Mouse (Mus musculus): ENCODE results near the gene Gm13698. TPM values are rescaled to one million over a fixed set of nuclear protein-coding genes. Genes with fewer than 3 reads are reported as not detected.
"Not testable (repeated sequence)": the region's sequence is repeated elsewhere in the genome, so short reads cannot be mapped to it uniquely, and the experiment has no call there.

The Gm13698 gene
- polyA plus RNA-seq, 1 experiment from 2014 or later: not detected

- WGBS: 100% methylated on average over 3 of the region's 3 CpGs
- not testable (repeated sequence) for ATAC-seq; H3K27me3 ChIP-seq (replicated peaks); H3K4me2 ChIP-seq (replicated peaks); H3K4me1 ChIP-seq (replicated peaks); H3K4me3 ChIP-seq (replicated peaks); H3K36me3 ChIP-seq; H3K9ac ChIP-seq; H3K9me3 ChIP-seq; H3K27ac ChIP-seq
Observed at GRCm38 (mm10) chr2:83994526-83994925, 39.0 kb downstream of the Gm13698 start.

Other genes with a start within 250 kb of the Gm13698 start
- 61.3 and 76.7 TPM in 2 replicates for gene Itgav, start 231.3 kb upstream of the Gm13698 start, polyA plus RNA-seq (2015; fragmentation: Nextera tagmentation; extraction: Ambion mirVana)
- 8.9 and 9.3 TPM in 2 replicates for gene Fam171b, start 143.1 kb upstream of the Gm13698 start, polyA plus RNA-seq (2015; fragmentation: Nextera tagmentation; extraction: Ambion mirVana)
- gene Zswim2, start 14.5 kb upstream of the Gm13698 start, polyA plus RNA-seq (2015; fragmentation: Nextera tagmentation; extraction: Ambion mirVana): not detected in 2 replicates
- not detected in 2 replicates for gene Gm13693, start 5.8 kb downstream of the Gm13698 start, polyA plus RNA-seq (2015; fragmentation: Nextera tagmentation; extraction: Ambion mirVana)
- gene Gm13695, start 11.6 kb downstream of the Gm13698 start, polyA plus RNA-seq (2015; fragmentation: Nextera tagmentation; extraction: Ambion mirVana): not detected in 2 replicates
- gene Gm13696, start 17.4 kb downstream of the Gm13698 start, polyA plus RNA-seq (2015; fragmentation: Nextera tagmentation; extraction: Ambion mirVana): not detected in 2 replicates
- gene Gm13694, start 23.2 kb downstream of the Gm13698 start, polyA plus RNA-seq (2015; fragmentation: Nextera tagmentation; extraction: Ambion mirVana): not detected in 2 replicates
- gene Gm13697, start 29.1 kb downstream of the Gm13698 start, polyA plus RNA-seq (2015; fragmentation: Nextera tagmentation; extraction: Ambion mirVana): not detected in 2 replicates
- gene Gm13691, start 34.9 kb downstream of the Gm13698 start, polyA plus RNA-seq (2015; fragmentation: Nextera tagmentation; extraction: Ambion mirVana): not detected in 2 replicates

All from intestine, embryonic 15.5 days (tissue).